Mouse (Mus musculus) myocyte (in vitro differentiated cells): ENCODE measurements at regions not wholly inside any gene's neighbourhood (a gene's known extent, or its start where the extent isn't known, plus 50 kb on each side); places are given as distances from the start of the nearest gene placed in this dataset.

Experiments used
- H3K27me3 ChIP-seq: one replicate; pipeline ENCODE4 v1.6.1; 2011; ENCODE audit not compliant: control insufficient read depth, insufficient read depth, insufficient read length
- H3K36me3 ChIP-seq: one replicate; pipeline ENCODE4 v1.6.1; 2011; ENCODE audit not compliant: control insufficient read depth, insufficient read depth
- H3K4me2 ChIP-seq: one replicate; pipeline ENCODE4 v1.6.1; 2011; ENCODE audit warnings: low read depth, control low read depth
- H3K4me3 ChIP-seq: one replicate; pipeline ENCODE4 v1.5.1; 2011; ENCODE audit warnings: mild to moderate bottlenecking, control low read depth, moderate library complexity
- H3K79me2 ChIP-seq: one replicate; pipeline ENCODE4 v1.6.1; 2011; ENCODE audit not compliant: control insufficient read depth, insufficient read depth
- H3ac ChIP-seq: one replicate; pipeline ENCODE4 v1.6.1; 2011; ENCODE audit not compliant: control insufficient read depth, insufficient read length
- CEBPB ChIP-seq: IDR thresholded peaks from 2 replicates; pipeline ENCODE4 v1.6.1; 2011; ENCODE audit warnings: mild to moderate bottlenecking, moderate library complexity; ENCODE audit not compliant: poor library complexity, insufficient read depth, severe bottlenecking
- E2F4 ChIP-seq: IDR thresholded peaks from one replicate; pipeline ENCODE4 v1.6.1; 2011; ENCODE audit warnings: mild to moderate bottlenecking, control low read depth, moderate library complexity; ENCODE audit not compliant: insufficient read depth
- MAX ChIP-seq: IDR thresholded peaks from one replicate; pipeline ENCODE4 v1.6.1; 2011; ENCODE audit warnings: low read depth, mild to moderate bottlenecking, control low read depth
- MYOD1 ChIP-seq, 3 experiments: IDR thresholded peaks; one replicate each; pipeline ENCODE4 v1.6.1; 2011; ENCODE audit warnings: control low read depth in 2 of 3, low read depth in 2 of 3, mild to moderate bottlenecking in 2 of 3, moderate library complexity in 1 of 3; ENCODE audit not compliant: insufficient read length in 2 of 3, control insufficient read depth in 1 of 3
- MYOG ChIP-seq, 3 experiments: IDR thresholded peaks; one replicate each; pipeline ENCODE4 v1.6.1; 2011; ENCODE audit warnings: control low read depth in 2 of 3, low read depth in 2 of 3, mild to moderate bottlenecking in 2 of 3; ENCODE audit not compliant: insufficient read length in 2 of 3, control insufficient read depth in 1 of 3, insufficient read depth in 1 of 3
- POLR2A ChIP-seq: IDR thresholded peaks from one replicate; pipeline ENCODE4 v1.6.1; 2011; ENCODE audit warnings: low read depth, mild to moderate bottlenecking, control low read depth, moderate library complexity; ENCODE audit not compliant: insufficient read length
- POLR2AphosphoS2 ChIP-seq: IDR thresholded peaks from one replicate; pipeline ENCODE4 v1.6.1; 2011; ENCODE audit warnings: low read depth, control low read depth; ENCODE audit not compliant: insufficient read length
- REST ChIP-seq: IDR thresholded peaks from one replicate; pipeline ENCODE4 v1.6.1; 2011; ENCODE audit warnings: mild to moderate bottlenecking, control low read depth, moderate library complexity; ENCODE audit not compliant: insufficient read depth, insufficient read length
- SRF ChIP-seq: IDR thresholded peaks from one replicate; pipeline ENCODE4 v1.6.1; 2011; ENCODE audit warnings: low read depth; ENCODE audit not compliant: control insufficient read depth, insufficient read length
- TCF12 ChIP-seq: IDR thresholded peaks from one replicate; pipeline ENCODE4 v1.6.1; 2011; ENCODE audit warnings: mild to moderate bottlenecking, control low read depth; ENCODE audit not compliant: poor library complexity, insufficient read depth, severe bottlenecking
- TCF3 ChIP-seq: IDR thresholded peaks from one replicate; pipeline ENCODE4 v1.6.1; 2011; ENCODE audit warnings: low read depth, control low read depth; ENCODE audit not compliant: insufficient read length
- USF1 ChIP-seq: IDR thresholded peaks from one replicate; pipeline ENCODE4 v1.6.1; 2011; ENCODE audit warnings: low read depth, mild to moderate bottlenecking, control low read depth, moderate library complexity

GRCm38 (mm10) chr14:25096786-25097185 lies 362.2 kb upstream of the Zmiz1 start:
- Histone ChIP-seq H3K27me3 (no peaks in the 10 kb centered on the region), H3ac (no peak overlapping the region), H3K79me2 (no peaks in the 10 kb centered on the region), H3K4me2 (no peak overlapping the region), H3K36me3 (no peaks in the 10 kb centered on the region), H3K4me3 (no peak overlapping the region)
- TF ChIP-seq TCF12 (no peak), MYOD1 (IDR thresholded peaks at IDR 0.05; ENCODE audit: control insufficient read depth in 1 of 3, insufficient read length in 2 of 3, low read depth in 2 of 3) (no peak), SRF (no peak), USF1 (no peak)

DNA sequence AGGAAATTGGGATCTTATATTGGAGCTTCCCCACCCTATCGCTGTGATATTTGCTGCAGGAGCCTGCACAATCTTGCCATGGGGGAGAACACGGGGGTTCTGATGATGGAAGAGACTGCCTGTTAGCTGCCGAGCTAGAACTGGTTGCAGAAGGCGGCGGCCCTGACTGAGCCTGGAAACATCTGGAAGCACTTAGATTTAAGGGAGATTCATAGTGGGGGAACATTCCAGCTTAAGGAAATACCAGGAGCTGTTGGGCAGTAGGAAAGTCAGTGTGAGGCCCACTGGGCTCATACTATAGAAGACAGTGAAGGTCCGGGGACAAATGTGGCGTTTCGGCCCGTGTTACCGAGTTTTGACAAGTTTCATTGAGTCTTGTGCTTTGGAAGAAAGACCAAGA lies 353.6 kb upstream of the Zmiz1 start:
- no peaks in the 10 kb centered on the region for H3K36me3 ChIP-seq
- no peak overlapping the region for H3K4me2 ChIP-seq
- H3K79me2 ChIP-seq, result no peaks in the 10 kb centered on the region
- no peaks in the 10 kb centered on the region for H3K27me3 ChIP-seq
- H3ac ChIP-seq, result no peak overlapping the region
- H3K4me3 ChIP-seq, result no peak overlapping the region
- TF ChIP-seq USF1, result no peak

- H3K27me3 ChIP-seq, result no peaks in the 10 kb centered on the region
- TF ChIP-seq MYOD1 (IDR thresholded peaks at IDR 0.05; ENCODE audit: control insufficient read depth in 1 of 3, insufficient read length in 2 of 3, low read depth in 2 of 3) (no peak), REST (no peak)
- no peaks in the 10 kb centered on the region for H3K36me3 ChIP-seq
- H3K79me2 ChIP-seq, result no peaks in the 10 kb centered on the region
- no peak overlapping the region for H3K4me2 ChIP-seq
- no peak overlapping the region for H3K4me3 ChIP-seq
- no peak overlapping the region for H3ac ChIP-seq
Measured at GRCm38 (mm10) chr14:25106451-25106850, 352.5 kb upstream of the Zmiz1 start.

GRCm38 (mm10) chr14:25108101-25108652 lies 350.8 kb upstream of the Zmiz1 start:
- H3K79me2 ChIP-seq, result no peaks in the 10 kb centered on the region
- H3K4me2 ChIP-seq, result no peak overlapping the region
- H3K36me3 ChIP-seq, result no peaks in the 10 kb centered on the region
- TF ChIP-seq POLR2A, result no peak
- no peak for TF ChIP-seq MAX
- no peak for TF ChIP-seq CEBPB
- TF ChIP-seq REST, result no peak
- TF ChIP-seq MYOD1 (IDR thresholded peaks at IDR 0.05; ENCODE audit: control insufficient read depth in 1 of 3, insufficient read length in 2 of 3, low read depth in 2 of 3), result no peak
- TF ChIP-seq TCF12, result no peak
- no peak for TF ChIP-seq MYOG (IDR thresholded peaks at IDR 0.05; ENCODE audit: control insufficient read depth in 1 of 3, insufficient read depth in 1 of 3, insufficient read length in 2 of 3, low read depth in 2 of 3)
- TF ChIP-seq USF1, result no peak
- H3ac ChIP-seq, result no peak overlapping the region
- H3K27me3 ChIP-seq, result no peaks in the 10 kb centered on the region
- no peak overlapping the region for H3K4me3 ChIP-seq

DNA sequence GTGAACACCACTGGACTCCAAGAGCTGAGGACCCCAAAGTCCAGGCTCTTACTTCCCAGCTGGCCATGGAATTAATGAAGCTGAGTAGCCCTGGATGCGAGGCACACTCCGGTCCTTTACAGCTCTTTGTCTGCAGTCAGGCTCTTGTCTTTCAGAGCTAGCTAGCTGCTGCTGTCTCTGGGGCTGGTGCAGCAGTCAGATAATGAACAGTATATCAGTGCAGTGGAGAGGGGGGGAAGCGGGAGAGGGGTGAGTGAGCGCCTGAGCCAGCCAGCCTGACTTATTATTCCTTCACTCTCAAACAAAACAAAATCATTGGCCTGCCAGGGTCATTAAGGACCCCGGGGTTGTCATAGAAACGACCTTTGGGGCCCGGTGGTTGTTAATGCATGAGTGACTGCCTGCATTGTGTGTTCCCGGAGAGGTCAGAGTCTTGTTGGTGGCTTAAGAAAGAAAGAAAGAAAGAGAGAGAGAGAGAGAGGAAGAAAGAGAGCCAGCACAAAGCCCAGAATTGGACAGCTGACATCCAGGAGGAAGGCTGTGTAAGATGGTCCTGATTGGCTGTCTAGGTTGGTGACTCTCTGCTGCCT lies 350.2 kb upstream of the Zmiz1 start:
- Histone ChIP-seq H3K4me3 (no peak overlapping the region), H3K27me3 (no peaks in the 10 kb centered on the region), H3K79me2 (no peaks in the 10 kb centered on the region), H3K36me3 (no peaks in the 10 kb centered on the region), H3ac (no peak overlapping the region), H3K4me2 (no peak overlapping the region)
- TF ChIP-seq TCF12, result no peak
- TF ChIP-seq MAX, result no peak
- TF ChIP-seq E2F4, result no peak
- no peak for TF ChIP-seq SRF
- no peak for TF ChIP-seq CEBPB
- TF ChIP-seq TCF3, result no peak
- no peak for TF ChIP-seq POLR2AphosphoS2
- no peak for TF ChIP-seq POLR2A
- no peak for TF ChIP-seq MYOD1 (IDR thresholded peaks at IDR 0.05; ENCODE audit: control insufficient read depth in 1 of 3, insufficient read length in 2 of 3, low read depth in 2 of 3)
- TF ChIP-seq REST, result no peak
- TF ChIP-seq MYOG (IDR thresholded peaks at IDR 0.05; ENCODE audit: control insufficient read depth in 1 of 3, insufficient read depth in 1 of 3, insufficient read length in 2 of 3, low read depth in 2 of 3), result no peak

- Histone ChIP-seq H3K27me3 (no peaks in the 10 kb centered on the region), H3K4me2 (no peak overlapping the region), H3K36me3 (no peaks in the 10 kb centered on the region), H3K79me2 (no peaks in the 10 kb centered on the region), H3ac (no peak overlapping the region), H3K4me3 (no peak overlapping the region)
- TF ChIP-seq TCF3 (no peak), MAX (no peak), POLR2A (no peak), REST (no peak), TCF12 (no peak), SRF (no peak), USF1 (no peak), E2F4 (no peak), POLR2AphosphoS2 (no peak), CEBPB (no peak), MYOD1 (IDR thresholded peaks at IDR 0.05; ENCODE audit: control insufficient read depth in 1 of 3, insufficient read length in 2 of 3, low read depth in 2 of 3) (no peak)
Measured at GRCm38 (mm10) chr14:25109691-25110090, 349.3 kb upstream of the Zmiz1 start.
